Mouse (Mus musculus) liver (tissue): ENCODE data around the gene Fxyd7.
A peak's percentile ranks its signal among the peaks of the same experiment; 100 is the strongest.

Experiments
- DNase-seq: peaks from one replicate; pipeline ENCODE4 v3.0.0-alpha.2; 2020; ENCODE audit warnings: mixed read lengths

Gene Fxyd7

GRCm38 (mm10) chr7:31074713-31075069 lies 23.4 kb upstream of the Fxyd7 start:
- DNase-seq: no peak

DNA sequence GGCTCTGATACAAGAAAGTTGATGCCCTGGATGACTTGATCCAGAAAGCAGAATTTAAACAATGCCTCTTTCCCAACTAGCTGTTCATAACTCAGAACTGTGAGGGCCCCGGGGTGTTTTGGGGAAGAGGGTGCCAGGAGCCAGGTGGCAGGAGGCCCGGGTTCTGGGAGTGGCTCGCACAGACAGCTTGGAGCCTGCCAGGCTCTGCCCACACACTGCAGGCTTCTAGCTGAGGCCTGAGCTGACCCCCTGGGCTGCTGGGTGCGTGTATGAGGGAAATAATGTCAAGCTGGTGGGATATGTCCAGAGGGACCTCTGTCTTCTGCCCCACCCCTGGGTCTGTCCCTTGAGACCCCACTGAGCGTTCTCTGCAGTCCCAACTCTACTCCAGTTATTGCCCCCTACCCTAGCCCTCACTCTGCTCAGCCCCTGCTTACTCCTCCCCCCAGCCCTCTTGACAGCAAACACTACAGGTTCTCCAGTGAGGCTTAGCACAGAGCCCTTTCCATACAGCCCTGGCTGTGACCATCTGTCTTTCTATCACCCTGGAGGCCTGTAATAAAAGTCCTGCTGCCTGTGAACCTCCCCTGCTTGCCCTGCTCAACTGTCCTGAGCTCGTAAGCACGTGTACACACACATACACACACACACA lies 22.9 kb upstream of the Fxyd7 start:
- DNase-seq: no peak

DNA sequence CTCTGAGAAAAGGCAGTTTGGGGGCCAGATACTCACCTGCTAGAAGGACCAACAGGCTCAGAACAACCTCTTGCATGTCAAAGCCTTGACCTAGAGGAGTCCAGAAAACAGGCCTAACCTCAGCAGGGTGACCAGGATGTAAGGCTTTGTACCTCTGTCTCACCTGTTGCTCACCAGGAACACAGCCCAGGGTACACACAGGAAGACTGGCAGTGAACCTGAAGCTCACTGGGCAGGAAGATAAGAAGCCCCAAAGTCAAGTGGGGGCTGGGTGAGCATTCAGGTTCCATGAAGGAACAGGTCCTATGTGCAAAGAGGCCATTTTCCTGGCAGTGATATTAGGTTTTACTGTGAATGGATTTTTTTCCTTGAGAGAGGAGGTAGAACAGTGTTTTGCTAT lies 22.3 kb upstream of the Fxyd7 start:
- no peak for DNase-seq

DNA sequence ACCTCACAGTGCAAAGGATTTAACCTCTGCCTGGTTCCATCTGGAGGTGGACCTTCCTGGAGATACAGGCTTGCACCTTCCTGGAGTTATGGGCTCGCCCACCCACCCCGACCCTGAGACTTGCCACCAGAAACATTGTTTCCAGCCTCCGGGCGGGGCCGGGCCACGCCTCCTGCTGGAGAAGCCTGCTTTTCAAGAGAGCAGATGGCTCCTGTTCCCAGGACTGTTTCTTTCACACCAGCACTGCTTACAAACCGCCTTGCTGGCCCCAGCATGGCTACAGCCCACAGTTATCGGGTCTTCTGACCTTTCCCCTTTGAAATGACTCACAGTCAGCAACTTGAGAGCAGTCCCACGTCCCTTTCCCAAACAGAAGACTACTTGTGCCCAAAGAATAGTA lies 21.1 kb upstream of the Fxyd7 start:
- no peak for DNase-seq

DNA sequence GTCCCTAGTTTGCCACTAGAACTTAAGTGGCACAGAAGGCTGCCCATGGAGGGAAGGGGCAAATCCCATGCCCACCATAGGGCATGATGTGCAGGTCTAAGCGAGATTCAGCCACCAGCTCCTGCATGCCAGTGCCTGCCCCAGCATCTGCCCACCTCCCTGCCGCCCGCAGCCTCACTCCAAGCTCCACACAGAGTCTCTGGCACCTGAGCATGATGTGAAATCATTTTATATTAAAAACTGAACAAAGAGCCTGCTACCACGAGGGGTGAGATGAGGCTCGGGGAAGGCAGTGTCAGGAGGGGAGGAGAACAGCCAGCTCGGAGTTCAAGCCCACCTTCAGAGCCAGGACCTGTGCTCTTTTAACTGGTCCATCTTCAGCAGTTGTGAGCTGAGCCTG lies 19.1 kb upstream of the Fxyd7 start:
- DNase-seq: no peak

GRCm38 (mm10) chr7:31069491-31069890 lies 18.2 kb upstream of the Fxyd7 start:
- no peak for DNase-seq

- DNase-seq: peak; percentile 41
Measured at GRCm38 (mm10) chr7:31067836-31068235, 16.6 kb upstream of the Fxyd7 start.

DNA sequence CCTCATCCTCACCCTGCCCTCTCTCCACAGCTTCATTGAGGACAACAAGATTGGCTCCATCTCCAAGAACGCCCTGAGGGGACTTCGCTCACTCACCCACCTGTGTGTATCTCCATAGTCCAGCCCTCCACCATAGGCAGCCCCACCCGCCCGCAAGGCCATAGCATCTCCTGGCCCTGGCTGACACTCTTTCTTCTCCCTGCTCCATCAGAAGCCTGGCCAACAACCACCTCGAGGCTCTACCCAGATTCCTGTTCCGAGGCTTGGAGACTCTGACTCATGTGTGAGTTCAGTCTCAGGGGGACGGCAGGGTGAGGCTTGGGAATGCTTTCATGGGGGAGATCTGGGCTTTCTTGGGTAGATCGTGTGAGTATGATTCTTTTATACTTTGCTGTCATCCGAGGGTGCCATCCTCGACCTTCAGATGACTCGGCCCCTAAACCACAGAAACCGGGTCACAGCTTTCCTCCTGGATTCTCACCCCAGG lies 11.8 kb upstream of the Fxyd7 start:
- no peak for DNase-seq

- DNase-seq: no peak
Measured at GRCm38 (mm10) chr7:31060621-31061010, 9.3 kb upstream of the Fxyd7 start.

DNA sequence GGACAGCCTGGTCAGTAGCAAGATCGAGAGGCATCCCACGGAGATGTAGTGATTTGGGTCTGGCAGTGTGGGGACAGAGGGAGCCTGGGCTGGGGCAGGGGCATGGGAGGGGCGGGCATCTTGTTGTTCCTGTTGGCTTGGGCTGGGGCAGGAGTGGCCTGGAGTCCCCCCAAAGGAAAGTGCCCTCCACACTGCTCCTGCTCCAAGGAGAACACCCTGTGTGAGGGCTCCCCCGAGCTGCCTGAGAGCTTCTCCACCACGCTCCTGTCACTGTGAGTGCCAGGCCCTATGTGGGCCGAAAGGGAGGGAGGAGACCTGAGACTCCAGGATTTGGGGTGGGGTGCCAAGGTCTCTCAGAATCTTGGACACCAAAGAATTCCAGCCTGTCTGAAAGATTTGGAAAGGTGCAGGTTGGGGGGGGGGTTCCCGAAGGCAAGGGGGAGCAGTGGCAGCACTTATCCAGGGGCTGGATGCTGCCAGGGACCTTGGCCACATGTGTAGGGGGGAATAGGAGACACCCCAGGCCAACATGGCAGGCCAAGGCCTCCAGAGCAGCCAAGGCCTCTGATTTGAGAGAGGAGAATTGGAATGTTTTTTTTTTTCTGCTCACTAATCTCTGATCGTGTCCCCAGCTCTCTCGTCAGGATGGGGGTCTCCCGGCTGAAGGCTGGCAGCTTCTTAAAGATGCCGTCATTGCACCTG lies 8.8 kb upstream of the Fxyd7 start:
- no peak for DNase-seq

DNA sequence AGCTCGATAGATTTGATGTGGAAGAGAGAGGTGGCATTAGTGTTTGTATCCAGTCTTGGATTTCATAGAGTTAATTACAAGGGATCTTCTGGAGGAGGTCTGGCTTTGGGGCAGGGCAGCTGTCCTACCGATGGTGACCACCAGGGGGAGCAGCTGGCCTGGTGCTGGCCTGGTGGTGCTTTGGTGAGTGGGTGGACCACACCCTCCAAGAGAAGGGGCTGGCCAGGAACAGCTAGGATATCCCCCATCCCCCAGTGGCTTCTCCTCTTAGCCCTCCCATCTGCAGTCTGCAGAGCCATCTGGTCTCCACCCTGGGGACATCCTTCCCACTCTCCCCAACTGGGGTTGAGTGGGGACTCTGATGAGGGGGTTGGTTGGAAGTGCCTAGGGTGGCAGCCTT lies 7.8 kb upstream of the Fxyd7 start, which contains the start of gene Lgi4:
Lgi4 (plus strand) TSS at position 235 of the 400 bp plus-strand sequence.
- peak; percentile 67 for DNase-seq

DNA sequence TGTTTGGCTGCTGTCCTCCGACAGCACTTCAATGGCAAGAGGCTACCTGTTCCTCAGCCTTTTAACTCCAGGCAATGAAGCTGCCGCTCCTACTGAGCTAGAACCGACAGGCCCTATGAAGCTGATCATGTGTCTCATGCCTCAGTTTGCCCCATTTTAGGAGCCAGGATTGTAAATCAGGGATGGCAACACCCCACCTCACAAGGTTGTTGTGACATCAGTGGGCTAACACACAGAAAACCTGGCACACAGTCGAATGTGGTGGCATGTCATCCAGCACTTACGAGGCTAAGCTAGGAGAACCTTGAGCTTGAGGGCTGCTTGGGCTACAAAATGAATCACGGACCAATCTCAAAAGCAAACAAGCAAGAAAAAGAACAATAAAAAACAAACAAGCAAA lies 6.9 kb upstream of the Fxyd7 start:
- DNase-seq: no peak

- DNase-seq: no peak
Measured at GRCm38 (mm10) chr7:31057730-31058129, 6.5 kb upstream of the Fxyd7 start.

DNA sequence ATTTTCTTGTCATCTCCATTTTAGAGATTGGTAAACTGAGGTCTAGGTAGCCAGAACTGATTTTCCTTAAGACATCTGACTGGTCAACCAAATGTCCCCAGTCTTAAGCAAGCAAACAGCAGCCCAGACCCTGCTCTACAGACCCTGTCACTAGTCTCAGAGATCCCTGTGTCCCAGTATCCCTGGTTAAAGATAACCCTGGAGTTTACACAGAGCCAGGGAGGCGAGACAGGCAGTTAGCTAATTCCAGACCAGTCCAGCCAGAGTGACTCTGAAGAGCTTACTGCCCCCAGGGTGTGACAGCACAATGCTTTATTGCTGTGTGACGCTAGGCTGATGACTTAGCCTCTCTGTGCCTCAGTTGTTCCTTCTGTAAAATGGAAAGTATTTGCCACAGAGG lies 5.8 kb upstream of the Fxyd7 start, which contains the start of gene Fxyd1:
Fxyd1 (minus strand) TSS at position 129 of the 400 bp plus-strand sequence.
- no peak for DNase-seq

DNA sequence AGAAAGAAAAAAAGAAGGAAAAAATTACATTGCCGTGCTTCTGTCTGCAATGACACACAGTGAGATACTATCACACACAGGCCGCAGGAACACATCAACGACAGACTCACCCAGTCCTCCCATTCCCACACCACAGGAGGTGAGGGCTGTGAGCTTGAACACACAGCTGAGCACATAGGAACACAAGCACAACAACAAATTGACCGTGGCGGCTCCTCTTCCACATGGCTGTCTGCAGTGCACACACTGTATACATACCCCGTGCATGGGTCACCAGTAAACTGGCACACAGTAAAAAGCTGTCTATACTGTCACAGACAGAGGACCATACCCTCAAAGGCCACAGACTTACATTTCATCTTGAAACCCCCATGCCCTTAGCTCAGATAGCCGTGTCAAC lies 5.2 kb upstream of the Fxyd7 start:
- no peak for DNase-seq

DNA sequence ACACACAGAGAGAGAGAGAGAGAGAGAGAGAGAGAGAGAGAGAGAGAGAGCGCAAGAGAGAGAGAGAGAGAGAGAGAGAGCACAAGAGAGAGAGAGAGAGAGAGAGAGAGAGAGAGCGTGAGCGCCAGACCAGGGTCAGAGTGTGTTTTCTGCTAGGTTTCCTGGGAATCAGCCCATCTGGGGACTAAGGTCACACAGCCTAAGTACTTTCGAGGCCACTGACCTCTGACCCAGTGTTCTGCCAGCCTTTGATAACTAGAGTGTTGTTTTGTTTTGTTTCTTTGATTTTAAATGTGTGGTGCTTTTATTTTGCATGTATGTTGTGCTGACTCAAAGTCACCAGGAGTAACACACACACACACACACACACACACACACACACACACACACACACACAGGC lies 4.6 kb upstream of the Fxyd7 start:
- no peak for DNase-seq

- peak; percentile 68 for DNase-seq
Measured at GRCm38 (mm10) chr7:31055354-31055824, 4.1 kb upstream of the Fxyd7 start.

DNA sequence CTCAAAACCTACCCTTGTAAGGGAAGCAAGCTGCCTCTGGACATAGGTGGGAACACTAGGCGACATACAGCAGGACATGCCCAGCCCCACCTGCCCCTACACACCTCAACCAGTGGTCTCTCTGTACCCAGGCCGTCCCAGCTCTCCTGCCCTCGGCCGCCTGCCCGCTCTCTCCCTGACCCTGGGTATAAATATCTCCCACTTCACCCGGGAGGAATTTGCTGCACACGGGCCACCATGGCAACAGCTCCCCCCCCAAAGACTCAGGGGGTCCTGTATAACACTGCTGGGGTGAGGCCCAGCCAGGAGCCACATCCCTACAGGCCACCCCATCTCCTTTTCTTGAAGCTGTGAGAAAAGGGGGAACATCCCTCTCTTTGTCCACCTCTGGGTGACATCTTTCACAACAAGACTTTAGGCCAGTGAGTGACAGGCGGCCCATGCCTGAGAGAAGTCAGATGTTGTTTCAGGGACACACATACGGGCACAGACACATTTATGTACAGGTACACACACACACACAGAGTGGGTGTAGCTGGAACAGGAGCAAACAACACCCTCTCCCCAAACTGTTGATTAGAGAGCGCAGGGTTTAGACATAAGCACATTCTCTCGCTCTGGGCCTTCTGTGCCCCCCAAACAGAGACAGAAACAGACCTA lies 3.5 kb upstream of the Fxyd7 start:
- DNase-seq: no peak

GRCm38 (mm10) chr7:31053882-31054447 lies 2.7 kb upstream of the Fxyd7 start:
- no peak for DNase-seq

DNA sequence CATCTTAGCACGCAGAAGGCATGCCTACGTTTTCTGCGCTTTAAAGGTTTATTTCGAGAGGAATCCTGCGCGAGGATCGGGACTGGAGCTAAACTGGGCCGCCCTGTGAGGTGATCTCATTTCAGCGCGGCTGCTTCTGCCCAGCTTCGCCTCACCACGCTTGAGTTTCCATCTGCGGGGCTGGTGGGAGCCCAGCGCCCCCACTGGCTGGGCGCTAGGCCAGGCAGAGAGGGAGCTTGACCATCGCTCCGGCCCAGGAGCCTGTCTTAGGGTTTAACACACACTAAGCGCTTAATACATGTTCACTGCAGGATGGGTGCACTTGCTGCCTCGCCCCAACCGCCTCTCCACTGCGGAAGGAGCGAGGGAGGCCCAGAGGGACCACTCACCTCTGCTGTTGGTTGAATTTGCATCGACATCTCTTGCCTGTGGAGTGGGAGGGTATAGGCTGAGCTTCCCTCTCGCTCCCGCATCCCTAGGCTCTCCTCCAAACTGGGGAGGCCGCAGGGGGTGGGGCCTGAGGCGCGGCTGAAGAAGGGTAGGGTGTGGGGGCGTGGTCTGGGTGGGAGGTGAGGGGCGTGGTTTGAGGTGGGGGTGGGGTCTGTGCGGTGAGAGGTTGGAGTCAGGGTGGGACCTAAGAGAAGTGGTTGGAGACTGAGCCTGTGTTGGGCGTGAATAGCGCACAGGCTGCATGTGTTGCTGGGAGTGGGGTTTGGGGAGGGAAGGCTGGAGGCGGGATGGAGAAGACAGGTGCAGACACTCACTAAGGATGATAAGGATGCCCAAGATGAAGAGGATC lies 1.6 kb upstream of the Fxyd7 start:
- peak; percentile 65 for DNase-seq

GRCm38 (mm10) chr7:31052251-31052635 lies 976 bp upstream of the Fxyd7 start:
- no peak for DNase-seq

DNA sequence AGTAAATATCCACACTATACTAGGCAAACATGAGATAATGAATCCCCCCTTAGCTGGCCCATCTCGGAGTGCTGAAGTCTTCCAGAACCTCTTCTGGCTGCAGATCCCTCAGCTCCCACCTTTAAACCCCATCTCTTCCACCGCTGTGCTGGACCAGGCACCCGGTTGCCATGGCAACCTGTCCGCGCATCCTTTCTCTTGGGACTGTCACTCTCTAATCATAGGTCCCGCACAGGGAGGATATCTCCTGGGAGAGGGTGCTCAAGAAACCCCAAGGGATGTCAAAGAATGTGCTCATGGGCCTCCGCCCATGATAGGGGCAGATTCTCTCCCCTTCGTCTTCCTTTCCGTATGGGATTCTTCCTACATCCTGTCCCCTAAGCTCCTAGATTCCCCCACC lies 346 bp downstream of the Fxyd7 start:
- no peak for DNase-seq

- DNase-seq: no peak
Measured at GRCm38 (mm10) chr7:31050487-31050886, 780 bp downstream of the Fxyd7 start.
